Mouse (Mus musculus) small intestine, adult 2 months (tissue): ENCODE data around the gene Lrba.

ENCODE experiments used
- CTCF ChIP-seq: fragments of 200-500 bp; IDR thresholded peaks from 2 replicates; pipeline ENCODE4 v1.5.1; 2012; ENCODE audit warnings: low read depth, mild to moderate bottlenecking, control low read depth, inconsistent platforms, low read length, moderate library complexity, mixed read lengths; ENCODE audit not compliant: insufficient replicate concordance, insufficient read length; ENCODE audit errors: extremely low read depth
- POLR2A ChIP-seq: fragments of 200-500 bp; IDR thresholded peaks from 2 replicates; pipeline ENCODE4 v1.6.1; 2012; ENCODE audit warnings: low read depth, mild to moderate bottlenecking, control low read depth, inconsistent platforms, low read length, moderate library complexity

DNA sequence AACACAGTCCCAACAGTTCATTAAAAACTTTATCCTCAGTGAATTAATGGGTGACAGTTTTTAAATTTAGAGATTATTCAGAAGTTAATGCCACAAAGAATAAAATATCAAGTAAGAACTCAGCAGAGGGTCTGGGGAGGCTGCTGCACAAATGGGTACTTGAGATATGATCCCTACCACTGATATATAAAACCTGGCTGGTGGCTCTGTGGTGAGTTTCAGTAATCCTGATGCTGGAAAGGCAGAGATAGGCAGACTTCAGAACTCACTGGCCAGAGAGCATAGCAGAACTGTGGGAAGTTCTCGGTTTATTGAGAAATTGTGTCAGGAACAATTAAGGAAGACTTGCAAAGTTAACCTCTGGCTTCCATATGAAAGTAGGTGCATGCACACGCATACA is 199.3 kb downstream of the Lrba start:
- TF ChIP-seq POLR2A, result no peak
- TF ChIP-seq CTCF, result no peak
